Mouse (Mus musculus) lung, embryonic 14.5 days (tissue): ENCODE data around the gene Gm266. TPM values are rescaled to one million over a fixed set of nuclear protein-coding genes. Genes with fewer than 3 reads are reported as not detected.

Source experiments
- ATAC-seq: fragments of 200-750 bp; cut with Nextera tagmentation; 2 replicates; pipeline ENCODE4 v1.8.0; 2017; ENCODE audit warnings: mild to moderate bottlenecking, moderate TSS enrichment, moderate library complexity; ENCODE audit not compliant: insufficient read depth
- DNase-seq: peaks from one replicate; pipeline ENCODE4 v3.0.0-alpha.2; 2015
- H3K27ac ChIP-seq: fragments of 300-500 bp; sonication (generic); 2 replicates; pipeline ENCODE4 v1.5.1; 2014; ENCODE audit warnings: low read depth, mild to moderate bottlenecking, moderate library complexity
- H3K27me3 ChIP-seq: fragments of 300-500 bp; sonication (generic); 2 replicates; pipeline ENCODE4 v1.6.1; 2014; ENCODE audit warnings: low read length, control low read depth; ENCODE audit not compliant: insufficient read depth
- H3K36me3 ChIP-seq: fragments of 300-500 bp; sonication (generic); 2 replicates; pipeline ENCODE4 v1.6.1; 2014; ENCODE audit warnings: control low read depth; ENCODE audit not compliant: insufficient read depth
- H3K4me1 ChIP-seq: fragments of 300-500 bp; sonication (generic); 2 replicates; pipeline ENCODE4 v1.6.1; 2014; ENCODE audit warnings: antibody characterized with exemption, control low read depth; ENCODE audit not compliant: insufficient read depth
- H3K4me2 ChIP-seq: fragments of 300-500 bp; sonication (generic); 2 replicates; pipeline ENCODE4 v1.6.1; 2014; ENCODE audit warnings: mild to moderate bottlenecking
- H3K4me3 ChIP-seq: fragments of 300-500 bp; sonication (generic); 2 replicates; pipeline ENCODE4 v1.5.1; 2014; ENCODE audit warnings: low read depth, low read length
- H3K9ac ChIP-seq: fragments of 300-500 bp; sonication (generic); 2 replicates; pipeline ENCODE4 v1.6.1; 2014
- H3K9me3 ChIP-seq: fragments of 300-500 bp; sonication (generic); 2 replicates; pipeline ENCODE4 v1.6.1; 2016; ENCODE audit warnings: low read depth, low read length, control low read depth
- CTCF ChIP-seq: IDR thresholded peaks from 2 replicates; pipeline ENCODE4 v1.5.1; 2016; ENCODE audit warnings: antibody characterized with exemption, low read depth
- WGBS: fragments of 180-500 bp; shearing (Covaris S2); extraction: QIAGEN DNeasy Blood & Tissue Kit; methylation state at CpG from one replicate; pipeline ENCODE4 v1.1.7; 2014; 5-methylcytosine and 5-hydroxymethylcytosine counted together
- polyA plus RNA-seq: library from polyadenylated mRNA; unstranded; fragments of >200 nt; fragmentation: Nextera tagmentation; extraction: Ambion mirVana; gene quantifications from 2 replicates; pipeline ENCODE4 v1.2.1, GENCODE M21; 2014

Gm266 gene
- polyA plus RNA-seq, 1 experiment from 2014 or later: 10.8 TPM

- ATAC-seq (no peak), DNase-seq (no peak)
- H3K9me3 ChIP-seq: no peaks in the 10 kb centered on the region
- H3K27me3 ChIP-seq: peaks cover 3% of the 10 kb centered on the region; the same call in 1 of the 2 replicates
- no peak overlapping the region for H3K9ac ChIP-seq
- H3K36me3 ChIP-seq: no peaks in the 10 kb centered on the region
- no peaks in the 10 kb centered on the region for H3K4me1 ChIP-seq
- H3K27ac ChIP-seq: no peak overlapping the region
- 51% methylated on average over 8 of the region's 8 CpGs for WGBS
- TF ChIP-seq CTCF: no peak
- no peak overlapping the region for H3K4me3 ChIP-seq
- no peak overlapping the region for H3K4me2 ChIP-seq
Observed at GRCm38 (mm10) chr12:111436640-111437039, 49.0 kb downstream of the Gm266 start.

- H3K4me3 ChIP-seq: no peak overlapping the region
- ATAC-seq (no peak), DNase-seq (no peak)
- no peaks in the 10 kb centered on the region for H3K9me3 ChIP-seq
- H3K4me2 ChIP-seq: no peak overlapping the region
- no peaks in the 10 kb centered on the region for H3K36me3 ChIP-seq
- WGBS: 83% methylated on average over 3 of the region's 3 CpGs
- no peaks in the 10 kb centered on the region for H3K4me1 ChIP-seq
- H3K9ac ChIP-seq: no peak overlapping the region
- H3K27ac ChIP-seq: no peak overlapping the region
- no peaks in the 10 kb centered on the region for H3K27me3 ChIP-seq
- TF ChIP-seq CTCF: no peak
Observed at GRCm38 (mm10) chr12:111436170-111436569, 49.5 kb downstream of the Gm266 start.

DNA sequence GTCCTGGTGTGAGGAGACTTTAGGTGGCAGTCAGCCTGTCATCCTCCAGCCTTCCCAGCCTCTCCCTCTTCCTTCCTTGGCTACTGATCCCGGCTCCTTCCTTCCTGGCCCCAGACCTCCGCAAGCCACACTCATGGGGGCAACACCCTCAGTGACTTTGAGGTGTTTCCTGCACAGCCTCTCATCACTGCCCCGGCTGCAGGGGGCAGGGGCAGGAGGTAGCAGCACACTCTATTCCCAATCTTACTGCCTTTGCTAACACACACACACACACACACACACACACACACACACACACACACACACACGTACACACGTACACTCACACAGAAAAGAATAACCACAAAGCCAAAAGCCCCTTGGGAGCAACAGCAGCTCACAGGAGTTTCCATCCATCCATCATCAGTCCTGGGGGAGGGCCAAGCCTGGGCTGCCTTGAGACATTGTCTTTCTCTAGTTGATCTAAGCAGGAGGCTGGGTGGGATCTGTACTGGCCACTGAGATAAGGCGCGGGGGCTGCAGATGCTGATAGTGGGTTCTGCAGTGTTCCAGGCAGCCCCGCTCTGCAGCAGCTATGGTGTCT, 50.8 kb downstream of the Gm266 start:
- TF ChIP-seq CTCF: no peak
- Histone ChIP-seq H3K4me1 (peaks cover 7% of the 10 kb centered on the region; the same call in 1 of the 2 replicates), H3K4me3 (no peak overlapping the region), H3K36me3 (no peaks in the 10 kb centered on the region), H3K27ac (peak overlapping the region; percentile 51), H3K27me3 (peaks cover 13% of the 10 kb centered on the region), H3K4me2 (peak overlapping the region; percentile 23), H3K9ac (no peak overlapping the region), H3K9me3 (no peaks in the 10 kb centered on the region)
- ATAC-seq: no peak
- 24% methylated on average over 8 of the region's 8 CpGs for WGBS
- DNase-seq: peak; percentile 57

Other genes with a start within 250 kb of the Gm266 start
- 0.19 and 0.36 TPM in 2 replicates for gene Amn, start 214.7 kb downstream of the Gm266 start, polyA plus RNA-seq
- gene Cdc42bpb, start 108.1 kb downstream of the Gm266 start, polyA plus RNA-seq: 45.1 and 47.5 TPM in 2 replicates
- 0.50 and 0.68 TPM in 2 replicates for gene Lbhd2, start 79.0 kb downstream of the Gm266 start, polyA plus RNA-seq
- 10.3 and 10.7 TPM in 2 replicates for gene Exoc3l4, start 68.8 kb downstream of the Gm266 start, polyA plus RNA-seq
- gene Tnfaip2, start 43.4 kb downstream of the Gm266 start, polyA plus RNA-seq: 2.0 and 3.4 TPM in 2 replicates
- 479 and 486 TPM in 2 replicates for gene Eif5, start 52.2 kb upstream of the Gm266 start, polyA plus RNA-seq
- 57.3 and 62.0 TPM in 2 replicates for gene Mark3, start 88.7 kb upstream of the Gm266 start, polyA plus RNA-seq
- gene Ckb, start 186.5 kb upstream of the Gm266 start, polyA plus RNA-seq: 210 and 217 TPM in 2 replicates
- 8.7 and 9.3 TPM in 2 replicates for gene Trmt61a, start 192.3 kb upstream of the Gm266 start, polyA plus RNA-seq
- 51.5 and 53.2 TPM in 2 replicates for gene Bag5, start 227.4 kb upstream of the Gm266 start, polyA plus RNA-seq
- 53.3 and 57.3 TPM in 2 replicates for gene Apopt1, start 227.4 kb upstream of the Gm266 start, polyA plus RNA-seq